Comparison of ENCODE assay signal across 8 mouse cellular contexts in genomic region chr4:129286683-129287471, GRCm38 (mm10). TPM values are rescaled to one million over a fixed set of nuclear protein-coding genes. Genes with fewer than 3 reads are reported as not detected.
A peak's percentile ranks its signal among the peaks of the same experiment; 100 is the strongest.
DNase-seq lines count a peak whose midpoint lies in the region; ATAC-seq and TF ChIP-seq lines count a peak whose summit lies in the region.

No protein-coding gene starts in this region.

- H3K4me1 ChIP-seq in lung, embryonic 14.5 days (ENCODE audit: insufficient read depth) = peaks cover 10% of the 10 kb centered on the region; the same call in 1 of the 2 replicates
- peaks cover 23% of the 10 kb centered on the region for H3K4me1 ChIP-seq in embryonic facial prominence, embryonic 13.5 days
- peaks cover 14% of the 10 kb centered on the region for H3K4me1 ChIP-seq in lung, embryonic 16.5 days (replicated peaks; ENCODE audit: control insufficient read depth, insufficient read depth, low read length)
- 0 out of 2 replicates have a peak, but pooled peaks cover 2% of the 10 kb centered on the region for H3K4me1 ChIP-seq in stomach, postnatal 0 days (replicated peaks; ENCODE audit: control insufficient read depth, insufficient read depth)

- ATAC-seq in lung, embryonic 14.5 days (ENCODE audit: insufficient read depth) = peak; percentile 38
- ATAC-seq in embryonic facial prominence, embryonic 13.5 days (ENCODE audit: insufficient number of reproducible peaks, insufficient read depth, low FRiP score, low TSS enrichment, low read depth) = 0 out of 2 replicates have a peak, but pooled peaks have one; percentile 20
- peak; percentile 51 for ATAC-seq in lung, embryonic 16.5 days (ENCODE audit: low read depth)
- peak; percentile 58; the same call in 1 of the 2 replicates for ATAC-seq in stomach, postnatal 0 days (ENCODE audit: low FRiP score, low TSS enrichment)

- no peak overlapping the region for H3K27ac ChIP-seq in lung, embryonic 14.5 days (ENCODE audit: low read depth)
- H3K27ac ChIP-seq in embryonic facial prominence, embryonic 13.5 days = no peak overlapping the region
- H3K27ac ChIP-seq in lung, embryonic 16.5 days (ENCODE audit: low read length) = no peak overlapping the region
- peak overlapping the region; percentile 67 for H3K27ac ChIP-seq in stomach, postnatal 0 days (replicated peaks)

- no peaks in the 10 kb centered on the region for H3K36me3 ChIP-seq in lung, embryonic 14.5 days (ENCODE audit: insufficient read depth)
- H3K36me3 ChIP-seq in embryonic facial prominence, embryonic 13.5 days = no peaks in the 10 kb centered on the region
- H3K36me3 ChIP-seq in lung, embryonic 16.5 days (ENCODE audit: control insufficient read depth, insufficient read depth, low read length) = no peaks in the 10 kb centered on the region
- no peaks in the 10 kb centered on the region for H3K36me3 ChIP-seq in stomach, postnatal 0 days (ENCODE audit: control insufficient read depth, insufficient read depth, low read length)

- H3K9me3 ChIP-seq in lung, embryonic 14.5 days (ENCODE audit: low read depth, low read length) = no peaks in the 10 kb centered on the region
- no peaks in the 10 kb centered on the region for H3K9me3 ChIP-seq in embryonic facial prominence, embryonic 13.5 days
- H3K9me3 ChIP-seq in lung, embryonic 16.5 days (ENCODE audit: control insufficient read depth, low read length) = no peaks in the 10 kb centered on the region
- no peaks in the 10 kb centered on the region for H3K9me3 ChIP-seq in stomach, postnatal 0 days (ENCODE audit: control insufficient read depth, low read length)

- peak overlapping the region; percentile 46 for H3K4me3 ChIP-seq in lung, embryonic 14.5 days (ENCODE audit: low read depth, low read length)
- H3K4me3 ChIP-seq in embryonic facial prominence, embryonic 13.5 days = peak overlapping the region; percentile 52
- peak overlapping the region; percentile 58 for H3K4me3 ChIP-seq in lung, embryonic 16.5 days (ENCODE audit: low read length)
- peak overlapping the region; percentile 52 for H3K4me3 ChIP-seq in stomach, postnatal 0 days (ENCODE audit: low read depth, low read length)

- intact Hi-C loops in heart, postnatal 14 days (cut with DNase I) = no loop called here

- peak overlapping the region; percentile 54 for H3K9ac ChIP-seq in lung, embryonic 14.5 days
- H3K9ac ChIP-seq in embryonic facial prominence, embryonic 13.5 days = peak overlapping the region; percentile 69
- peak overlapping the region; percentile 64 for H3K9ac ChIP-seq in lung, embryonic 16.5 days (ENCODE audit: low read length)
- peak overlapping the region; percentile 61 for H3K9ac ChIP-seq in stomach, postnatal 0 days (ENCODE audit: low read length)

- peak overlapping the region; percentile 97 for H3K4me2 ChIP-seq in lung, embryonic 14.5 days
- H3K4me2 ChIP-seq in embryonic facial prominence, embryonic 13.5 days = peak overlapping the region; percentile 96
- H3K4me2 ChIP-seq in lung, embryonic 16.5 days (ENCODE audit: low read depth, low read length) = peak overlapping the region; percentile 99
- H3K4me2 ChIP-seq in stomach, postnatal 0 days (replicated peaks; ENCODE audit: low read depth) = peak overlapping the region; percentile 92

- peak; percentile 39 for TF ChIP-seq CTCF in lung, embryonic 14.5 days (IDR thresholded peaks at IDR 0.05; ENCODE audit: low read depth)
- peak; percentile 42; the same call in 1 of the 2 replicates for TF ChIP-seq CTCF in stomach, postnatal 0 days (IDR thresholded peaks at IDR 0.05; ENCODE audit: low read depth)

- no peak for TF ChIP-seq EP300 in stomach, postnatal 0 days (optimal IDR thresholded peaks at IDR 0.05)

- peaks cover 20% of the 10 kb centered on the region for H3K27me3 ChIP-seq in lung, embryonic 14.5 days (ENCODE audit: insufficient read depth, low read length)
- peaks cover 29% of the 10 kb centered on the region for H3K27me3 ChIP-seq in embryonic facial prominence, embryonic 13.5 days
- H3K27me3 ChIP-seq in lung, embryonic 16.5 days (ENCODE audit: control insufficient read depth, insufficient read depth, low read depth, low read length) = peaks cover 11% of the 10 kb centered on the region; the same call in 1 of the 2 replicates
- H3K27me3 ChIP-seq in stomach, postnatal 0 days (ENCODE audit: control insufficient read depth, insufficient read depth, low read length) = no peaks in the 10 kb centered on the region

- WGBS in lung, embryonic 14.5 days = 4% methylated on average over 25 of the region's 28 CpGs
- 3% methylated on average over 27 of the region's 28 CpGs for WGBS in embryonic facial prominence, embryonic 13.5 days
- WGBS in lung, embryonic 16.5 days = 1% methylated on average over 28 of the region's 28 CpGs
- WGBS in stomach, postnatal 0 days = 1% methylated on average over 28 of the region's 28 CpGs

- peak; percentile 62 for DNase-seq in lung, embryonic 14.5 days
- DNase-seq in lung, postnatal 36 days = no peak
- peak; percentile 40 to 42 for DNase-seq in heart, postnatal 14 days
- peak; percentile 34 for DNase-seq in stomach, postnatal 0 days (ENCODE audit: low spot score)
- DNase-seq in right cerebral cortex, postnatal 14 days = no peak
- DNase-seq in adrenal gland, adult 8-10 months = no peak

RNA-seq across cellular contexts. Expression of gene Sync, which starts 0.5 kb away (rescaled TPM):
- 0.33 and 0.54 TPM in 2 replicates for polyA plus RNA-seq in lung, embryonic 14.5 days (2014; fragmentation: Nextera tagmentation; extraction: Ambion mirVana)
- polyA plus RNA-seq in embryonic facial prominence, embryonic 13.5 days (2015; fragmentation: Nextera tagmentation; extraction: Ambion mirVana) = 0.96 and 1.2 TPM in 2 replicates
- total RNA-seq in heart, postnatal 14 days (2021) = 10 to 100 TPM; 11.4 to 12.5 TPM
- 0.50 and 0.75 TPM in 2 replicates for polyA plus RNA-seq in lung, embryonic 16.5 days (2015; fragmentation: Nextera tagmentation; extraction: Ambion mirVana)
- polyA plus RNA-seq in stomach, postnatal 0 days (2015; fragmentation: Nextera tagmentation; extraction: Ambion mirVana) = 2.9 and 3.2 TPM in 2 replicates
- total RNA-seq in adrenal gland, adult 8-10 months (2022) = 1 to 10 TPM in 3 of 4 experiments, under 1 TPM in 1; 0.73 to 2.5 (median 1.1) TPM

RNA-seq across cellular contexts. Expression of gene C77080, which starts 25.7 kb away (rescaled TPM):
- 2.8 and 3.2 TPM in 2 replicates for polyA plus RNA-seq in lung, embryonic 14.5 days (2014; fragmentation: Nextera tagmentation; extraction: Ambion mirVana)
- 7.6 and 8.4 TPM in 2 replicates for polyA plus RNA-seq in embryonic facial prominence, embryonic 13.5 days (2015; fragmentation: Nextera tagmentation; extraction: Ambion mirVana)
- 1 to 10 TPM; 4.8 to 5.7 TPM for total RNA-seq in heart, postnatal 14 days (2021)
- polyA plus RNA-seq in lung, embryonic 16.5 days (2015; fragmentation: Nextera tagmentation; extraction: Ambion mirVana) = 3.4 and 3.8 TPM in 2 replicates
- 9.6 and 10.3 TPM in 2 replicates for polyA plus RNA-seq in stomach, postnatal 0 days (2015; fragmentation: Nextera tagmentation; extraction: Ambion mirVana)
- total RNA-seq in adrenal gland, adult 8-10 months (2022) = 10 to 100 TPM; 23.9 to 44.8 (median 34.4) TPM

RNA-seq across cellular contexts. Expression of gene Rbbp4, which starts 48.3 kb away (rescaled TPM):
- polyA plus RNA-seq in lung, embryonic 14.5 days (2014; fragmentation: Nextera tagmentation; extraction: Ambion mirVana) = 387 and 402 TPM in 2 replicates
- 469 and 486 TPM in 2 replicates for polyA plus RNA-seq in embryonic facial prominence, embryonic 13.5 days (2015; fragmentation: Nextera tagmentation; extraction: Ambion mirVana)
- total RNA-seq in heart, postnatal 14 days (2021) = 100 to 1,000 TPM in 1 of 2 experiments, 10 to 100 TPM in 1; 82.5 to 105 TPM
- 356 and 390 TPM in 2 replicates for polyA plus RNA-seq in lung, embryonic 16.5 days (2015; fragmentation: Nextera tagmentation; extraction: Ambion mirVana)
- polyA plus RNA-seq in stomach, postnatal 0 days (2015; fragmentation: Nextera tagmentation; extraction: Ambion mirVana) = 149 and 153 TPM in 2 replicates
- 100 to 1,000 TPM; 122 to 167 (median 155) TPM for total RNA-seq in adrenal gland, adult 8-10 months (2022)

RNA-seq across cellular contexts. Expression of gene Zbtb8os, which starts 48.6 kb away (rescaled TPM):
- polyA plus RNA-seq in lung, embryonic 14.5 days (2014; fragmentation: Nextera tagmentation; extraction: Ambion mirVana) = 49.2 and 51.6 TPM in 2 replicates
- polyA plus RNA-seq in embryonic facial prominence, embryonic 13.5 days (2015; fragmentation: Nextera tagmentation; extraction: Ambion mirVana) = 44.4 and 45.5 TPM in 2 replicates
- 10 to 100 TPM; 20.7 to 20.9 TPM for total RNA-seq in heart, postnatal 14 days (2021)
- polyA plus RNA-seq in lung, embryonic 16.5 days (2015; fragmentation: Nextera tagmentation; extraction: Ambion mirVana) = 45.5 and 47.3 TPM in 2 replicates
- polyA plus RNA-seq in stomach, postnatal 0 days (2015; fragmentation: Nextera tagmentation; extraction: Ambion mirVana) = 41.7 and 42.5 TPM in 2 replicates
- 10 to 100 TPM; 50.9 to 62.1 (median 56.6) TPM for total RNA-seq in adrenal gland, adult 8-10 months (2022)

Comparison
In these comparisons a context has a peak if more than half of its experiments do, and no peak if none do; other contexts are left out.
1. DNase-seq: peak in lung, embryonic 14.5 days (single experiment), heart, postnatal 14 days (2 of 2) and stomach, postnatal 0 days (single experiment); none in lung, postnatal 36 days (single experiment), right cerebral cortex, postnatal 14 days (single experiment) and adrenal gland, adult 8-10 months (single experiment).
2. Peak in every context shown above with its lines, with median percentiles within 50 percentile points of each other: ATAC-seq, H3K4me2 ChIP-seq, H3K4me3 ChIP-seq and H3K9ac ChIP-seq.